Mouse (Mus musculus) adrenal gland, adult 2 months (tissue): Measurements from ENCODE around the gene Mus81. TPM values are rescaled to one million over a fixed set of nuclear protein-coding genes. Genes with fewer than 3 reads are reported as not detected.

Source experiments
- DNase-seq: peaks from one replicate; pipeline ENCODE4 v3.0.0; 2021
- polyA plus RNA-seq: library from polyadenylated mRNA; depleted of rRNA; stranded (reverse); fragments of >200 nt; gene quantifications from 2 replicates; pipeline ENCODE4 v1.2.3, GENCODE M21; 2012; rRNA removed
- total RNA-seq, 2 experiments: library from RNA; stranded (reverse); gene quantifications; 2 replicates each; pipeline ENCODE4 v1.2.3; 2021

Gene Mus81
- total and polyA plus RNA-seq, 3 experiments: 23.2 to 39.5 (median 24.9) TPM

DNA sequence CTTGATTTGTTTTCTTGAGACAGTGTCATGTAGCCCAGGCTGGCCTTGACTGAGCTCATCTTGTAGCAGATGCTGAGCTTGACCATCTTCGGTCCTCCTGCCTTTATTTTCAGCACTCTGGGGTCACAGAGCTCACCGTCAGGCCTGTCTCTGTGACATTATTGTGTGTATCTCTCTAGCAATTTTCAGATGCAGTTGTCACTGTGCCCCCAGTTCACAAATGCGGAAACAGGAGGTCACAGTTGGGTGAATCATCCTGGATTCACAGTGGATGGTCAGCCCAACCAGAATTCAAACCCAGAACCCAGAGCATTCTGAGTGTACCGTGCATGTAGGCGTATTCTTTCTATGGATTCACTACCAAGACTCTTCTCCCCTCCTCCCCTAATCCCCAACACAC, 42.5 kb downstream of the Mus81 start:
- no peak for DNase-seq

DNA sequence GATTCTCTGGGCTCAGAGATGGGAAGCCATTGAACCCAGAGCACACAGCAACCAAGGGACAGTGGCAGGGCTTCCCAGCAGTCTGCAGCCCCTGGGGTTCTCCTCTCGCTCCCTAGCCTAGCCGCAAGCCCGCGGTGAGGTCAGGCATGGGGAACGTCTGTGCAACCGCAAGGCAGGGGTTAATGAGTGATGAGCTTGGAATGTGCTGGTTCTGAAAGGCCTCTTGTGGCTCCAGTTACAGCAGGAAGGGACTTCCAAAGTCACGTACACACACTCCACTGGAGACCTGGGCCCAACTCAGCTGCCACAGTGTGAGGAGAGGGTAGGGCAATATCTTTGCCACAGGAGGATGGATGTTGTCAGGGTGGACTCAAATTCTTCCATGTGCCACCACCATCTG, 43.2 kb downstream of the Mus81 start:
- no peak for DNase-seq

DNA sequence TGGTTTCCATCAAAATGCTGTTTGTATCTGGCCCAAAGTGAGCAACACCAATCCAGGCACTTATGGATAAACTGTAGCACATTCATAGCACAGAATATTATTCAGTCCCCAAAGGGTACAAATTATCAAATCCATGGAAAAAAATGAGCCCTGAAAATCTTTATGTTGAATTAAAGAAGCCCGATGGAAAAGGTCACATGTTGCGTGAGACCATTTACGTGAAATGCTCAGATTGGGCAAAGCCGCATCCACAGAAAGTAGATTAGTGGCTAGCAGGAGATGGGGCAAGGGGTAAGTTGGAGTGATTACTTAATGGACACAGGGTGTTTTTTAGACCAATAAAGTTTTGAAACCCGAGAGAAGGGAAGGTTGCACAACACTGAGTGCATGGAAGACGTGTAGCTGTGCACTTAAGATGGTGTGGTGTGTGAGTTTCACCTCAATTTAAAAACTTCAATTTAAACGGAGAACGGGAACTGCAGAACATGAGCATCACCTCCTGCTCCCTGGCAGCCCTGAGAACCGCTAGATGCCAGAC, 43.8 kb downstream of the Mus81 start:
- DNase-seq: no peak

DNA sequence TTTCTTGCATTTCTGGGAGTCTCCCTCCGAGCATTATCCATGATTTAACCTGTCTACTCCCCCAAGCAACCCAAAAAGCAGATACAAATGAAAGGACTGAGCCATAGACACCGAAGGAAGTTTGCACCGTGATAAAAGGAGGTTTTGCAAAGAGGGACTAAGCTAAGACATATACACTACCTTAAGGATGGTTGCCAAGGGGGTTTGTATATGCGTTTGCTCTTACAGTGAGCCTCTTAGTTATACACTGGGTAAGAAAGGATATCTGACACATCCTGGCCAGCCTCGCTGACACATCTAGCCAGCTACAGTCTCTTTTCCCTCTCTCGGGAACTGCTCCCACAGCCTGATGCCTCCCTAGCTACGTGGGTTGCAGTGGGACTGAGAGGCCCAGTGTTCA, 54.3 kb downstream of the Mus81 start:
- DNase-seq: no peak

DNA sequence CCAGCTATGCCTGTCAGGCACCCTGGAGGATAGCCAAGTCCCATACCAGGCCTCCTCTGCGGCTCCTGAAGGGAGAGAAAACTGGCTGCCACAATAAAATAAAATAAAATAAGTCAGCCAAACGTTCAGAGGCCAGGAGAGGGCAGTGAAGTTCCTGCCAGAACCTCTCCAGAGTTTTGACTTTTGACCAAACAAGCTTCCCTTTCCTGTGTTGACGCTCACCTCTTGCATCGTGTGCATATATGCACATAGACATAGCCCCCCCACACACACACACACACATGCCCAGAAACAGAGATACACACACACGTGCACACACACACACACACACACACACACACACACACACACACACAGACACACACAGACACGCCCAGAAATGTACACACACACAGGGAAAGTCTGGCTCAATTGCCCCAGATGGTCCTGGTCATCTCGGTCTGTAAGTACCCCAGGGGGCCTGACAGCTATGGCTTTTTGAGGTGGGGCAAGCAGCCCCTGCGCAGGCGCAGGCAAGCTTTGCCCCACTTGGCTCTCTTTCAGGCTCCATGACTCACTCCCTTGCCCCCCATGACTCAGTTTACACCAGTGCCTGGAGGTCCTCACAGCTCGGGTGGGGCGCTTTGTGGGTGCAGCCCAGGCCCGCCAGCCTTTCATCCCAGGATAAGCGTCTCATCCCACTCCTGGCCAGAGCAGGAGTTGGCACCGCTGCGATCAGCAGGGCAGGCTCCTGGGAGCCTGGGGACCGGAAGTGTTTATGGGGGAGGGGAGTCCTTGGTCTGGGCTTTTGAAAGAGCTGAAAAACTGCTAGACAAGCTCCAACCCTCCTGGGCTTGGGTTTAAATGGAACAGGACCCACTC, 55.0 kb downstream of the Mus81 start:
- peak; percentile 73 for DNase-seq

Other genes starting within 250 kb of the Mus81 start
- gene Pacs1, start 215.3 kb downstream of the Mus81 start, total RNA-seq: 10 to 100 TPM; 18.4 to 18.9 TPM
- gene Pacs1, start 215.3 kb downstream of the Mus81 start, polyA plus RNA-seq: 34.1 and 39.9 TPM in 2 replicates
- 100 to 1,000 TPM; 165 to 171 TPM for gene Sf3b2, start 192.9 kb downstream of the Mus81 start, total RNA-seq
- 161 and 235 TPM in 2 replicates for gene Sf3b2, start 192.9 kb downstream of the Mus81 start, polyA plus RNA-seq
- gene Gal3st3, start 190.1 kb downstream of the Mus81 start, total RNA-seq: under 1 TPM; 0.12 to 0.21 TPM
- 0.27 and 0.73 TPM in 2 replicates for gene Gal3st3, start 190.1 kb downstream of the Mus81 start, polyA plus RNA-seq
- not detected for gene Catsper1, start 152.7 kb downstream of the Mus81 start, total RNA-seq
- not detected in 2 replicates for gene Catsper1, start 152.7 kb downstream of the Mus81 start, polyA plus RNA-seq
- 1 to 10 TPM; 1.1 to 3.2 TPM for gene Cst6, start 138.8 kb downstream of the Mus81 start, total RNA-seq
- gene Cst6, start 138.8 kb downstream of the Mus81 start, polyA plus RNA-seq: 1.9 and 6.1 TPM in 2 replicates
- 10 to 100 TPM; 22.5 to 23.7 TPM for gene Eif1ad, start 121.7 kb downstream of the Mus81 start, total RNA-seq
- gene Eif1ad, start 121.7 kb downstream of the Mus81 start, polyA plus RNA-seq: 22.2 and 27.2 TPM in 2 replicates
- gene Banf1, start 121.2 kb downstream of the Mus81 start, total RNA-seq: 100 to 1,000 TPM; 138 to 155 TPM
- 99.6 and 110 TPM in 2 replicates for gene Banf1, start 121.2 kb downstream of the Mus81 start, polyA plus RNA-seq
- gene Sart1, start 99.7 kb downstream of the Mus81 start, total RNA-seq: 10 to 100 TPM; 72.2 to 88.9 TPM
- 5.4 and 8.1 TPM in 2 replicates for gene Sart1, start 99.7 kb downstream of the Mus81 start, polyA plus RNA-seq
- not detected for gene Tsga10ip, start 85.9 kb downstream of the Mus81 start, total RNA-seq
- not detected in 2 replicates for gene Tsga10ip, start 85.9 kb downstream of the Mus81 start, polyA plus RNA-seq
- 100 to 1,000 TPM; 273 to 290 TPM for gene Drap1, start 63.4 kb downstream of the Mus81 start, total RNA-seq
- gene Drap1, start 63.4 kb downstream of the Mus81 start, polyA plus RNA-seq: 127 and 159 TPM in 2 replicates
- gene AI837181, start 63.3 kb downstream of the Mus81 start, total RNA-seq: 10 to 100 TPM; 48.8 to 53.3 TPM
- gene AI837181, start 63.3 kb downstream of the Mus81 start, polyA plus RNA-seq: 109 and 115 TPM in 2 replicates
- gene Fosl1, start 40.9 kb downstream of the Mus81 start, total RNA-seq: 1 to 10 TPM in 1 of 2 experiments, not detected in 1; 1.2 TPM
- gene Fosl1, start 40.9 kb downstream of the Mus81 start, polyA plus RNA-seq: 0.06 and 0.16 TPM in 2 replicates
- gene Ccdc85b, start 30.5 kb downstream of the Mus81 start, total RNA-seq: 10 to 100 TPM in 1 of 2 experiments, 1 to 10 TPM in 1; 3.5 to 10.5 TPM
- 13.5 and 13.9 TPM in 2 replicates for gene Ccdc85b, start 30.5 kb downstream of the Mus81 start, polyA plus RNA-seq
- 10 to 100 TPM; 85.1 to 94.8 TPM for gene Fibp, start 27.8 kb downstream of the Mus81 start, total RNA-seq
- gene Fibp, start 27.8 kb downstream of the Mus81 start, polyA plus RNA-seq: 89.9 and 95.9 TPM in 2 replicates
- under 1 TPM; 0.75 to 0.79 TPM for gene Ctsw, start 19.9 kb downstream of the Mus81 start, total RNA-seq
- gene Ctsw, start 19.9 kb downstream of the Mus81 start, polyA plus RNA-seq: 0.71 and 1.1 TPM in 2 replicates
- gene Efemp2, start 14.4 kb downstream of the Mus81 start, total RNA-seq: 100 to 1,000 TPM in 1 of 2 experiments, 10 to 100 TPM in 1; 49.7 to 107 TPM
- 112 and 116 TPM in 2 replicates for gene Efemp2, start 14.4 kb downstream of the Mus81 start, polyA plus RNA-seq
- gene Cfl1, start 2.1 kb upstream of the Mus81 start, total RNA-seq: 100 to 1,000 TPM; 732 to 783 TPM
- 308 and 311 TPM in 2 replicates for gene Cfl1, start 2.1 kb upstream of the Mus81 start, polyA plus RNA-seq
- gene 1700020D05Rik, start 15.4 kb upstream of the Mus81 start, total RNA-seq: 1 to 10 TPM in 1 of 2 experiments, under 1 TPM in 1; 0.86 to 1.1 TPM
- 1.0 and 1.2 TPM in 2 replicates for gene 1700020D05Rik, start 15.4 kb upstream of the Mus81 start, polyA plus RNA-seq
- gene Snx32, start 22.1 kb upstream of the Mus81 start, total RNA-seq: 10 to 100 TPM; 12.2 to 14.1 TPM
- 13.0 and 15.0 TPM in 2 replicates for gene Snx32, start 22.1 kb upstream of the Mus81 start, polyA plus RNA-seq
- not detected for gene Ovol1, start 72.2 kb upstream of the Mus81 start, total RNA-seq
- gene Ovol1, start 72.2 kb upstream of the Mus81 start, polyA plus RNA-seq: not detected in 2 replicates
- gene Ap5b1, start 79.6 kb upstream of the Mus81 start, total RNA-seq: 1 to 10 TPM; 8.4 to 9.4 TPM
- gene Ap5b1, start 79.6 kb upstream of the Mus81 start, polyA plus RNA-seq: 12.8 and 16.8 TPM in 2 replicates
- 100 to 1,000 TPM; 109 to 147 TPM for gene Rnaseh2c, start 113.5 kb upstream of the Mus81 start, total RNA-seq
- gene Rnaseh2c, start 113.5 kb upstream of the Mus81 start, polyA plus RNA-seq: 97.9 and 99.7 TPM in 2 replicates
- 10 to 100 TPM; 75.5 to 76.9 TPM for gene Kat5, start 121.8 kb upstream of the Mus81 start, total RNA-seq
- 43.8 and 54.1 TPM in 2 replicates for gene Kat5, start 121.8 kb upstream of the Mus81 start, polyA plus RNA-seq
- gene Rela, start 149.1 kb upstream of the Mus81 start, total RNA-seq: 100 to 1,000 TPM in 1 of 2 experiments, 10 to 100 TPM in 1; 89.8 to 149 TPM
- 163 and 221 TPM in 2 replicates for gene Rela, start 149.1 kb upstream of the Mus81 start, polyA plus RNA-seq
- gene Sipa1, start 175.3 kb upstream of the Mus81 start, total RNA-seq: 10 to 100 TPM; 39.8 to 62.1 TPM
- gene Sipa1, start 175.3 kb upstream of the Mus81 start, polyA plus RNA-seq: 165 and 177 TPM in 2 replicates
- 10 to 100 TPM; 42.6 to 44.2 TPM for gene Map3k11, start 200.3 kb upstream of the Mus81 start, total RNA-seq
- 102 and 104 TPM in 2 replicates for gene Map3k11, start 200.3 kb upstream of the Mus81 start, polyA plus RNA-seq
- gene Pcnx3, start 200.5 kb upstream of the Mus81 start, total RNA-seq: 10 to 100 TPM; 88.9 to 90.8 TPM
- gene Pcnx3, start 200.5 kb upstream of the Mus81 start, polyA plus RNA-seq: 330 and 358 TPM in 2 replicates
- gene Kcnk7, start 216.0 kb upstream of the Mus81 start, total RNA-seq: not detected
- gene Kcnk7, start 216.0 kb upstream of the Mus81 start, polyA plus RNA-seq: not detected in 2 replicates
- gene Ehbp1l1, start 237.9 kb upstream of the Mus81 start, total RNA-seq: 10 to 100 TPM; 30.3 to 31.6 TPM
- 47.6 and 49.2 TPM in 2 replicates for gene Ehbp1l1, start 237.9 kb upstream of the Mus81 start, polyA plus RNA-seq
- 10 to 100 TPM; 58.1 to 68.4 TPM for gene Fam89b, start 241.3 kb upstream of the Mus81 start, total RNA-seq
- gene Fam89b, start 241.3 kb upstream of the Mus81 start, polyA plus RNA-seq: 443 and 466 TPM in 2 replicates